Mouse (Mus musculus) liver, adult 2 months (tissue): Measurements from ENCODE around the gene Crip2.

Experiments used
- CTCF ChIP-seq: fragments of 200-500 bp; IDR thresholded peaks from 2 replicates; pipeline ENCODE4 v1.5.1; 2011; ENCODE audit warnings: low read depth, low read length, control low read depth
- POLR2A ChIP-seq: fragments of 200-500 bp; IDR thresholded peaks from 2 replicates; pipeline ENCODE4 v1.6.1; 2011; ENCODE audit warnings: low read length, control low read depth; ENCODE audit not compliant: insufficient read depth; ENCODE audit errors: extremely low read depth

DNA sequence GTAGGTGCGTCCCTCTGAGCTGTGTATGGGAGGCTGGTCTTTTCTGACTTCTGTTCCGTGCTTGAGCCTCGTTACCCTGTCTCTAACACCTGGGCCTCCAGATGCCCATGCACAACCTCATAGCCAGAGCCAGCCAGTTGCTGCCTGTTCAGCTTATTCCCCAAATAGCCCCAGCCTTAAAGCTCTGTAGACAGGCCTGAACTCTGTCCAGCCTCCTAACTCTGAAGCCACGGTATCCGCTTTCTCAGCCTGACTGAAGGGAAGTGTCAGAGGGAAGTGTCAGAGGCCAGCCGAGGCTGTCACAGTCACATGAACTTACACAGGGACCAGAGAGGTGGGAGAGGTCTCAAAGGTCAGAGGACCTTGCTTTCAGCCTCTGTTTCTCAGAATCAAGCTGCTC lies 15.3 kb upstream of the Crip2 start:
- TF ChIP-seq CTCF (no peak), POLR2A (no peak)
